Mouse (Mus musculus) WW6 (cell line): Measurements from ENCODE around the gene Rbpj.

ENCODE experiments used
- DNase-seq: peaks from one replicate; pipeline ENCODE4 v3.0.0-alpha.2; 2013; ENCODE audit warnings: low read depth, low spot score

The Rbpj gene

GRCm38 (mm10) chr5:53551394-53551793 lies 85.4 kb downstream of the Rbpj start:
- no peak for DNase-seq

GRCm38 (mm10) chr5:53551910-53552309 lies 86.0 kb downstream of the Rbpj start:
- no peak for DNase-seq

DNA sequence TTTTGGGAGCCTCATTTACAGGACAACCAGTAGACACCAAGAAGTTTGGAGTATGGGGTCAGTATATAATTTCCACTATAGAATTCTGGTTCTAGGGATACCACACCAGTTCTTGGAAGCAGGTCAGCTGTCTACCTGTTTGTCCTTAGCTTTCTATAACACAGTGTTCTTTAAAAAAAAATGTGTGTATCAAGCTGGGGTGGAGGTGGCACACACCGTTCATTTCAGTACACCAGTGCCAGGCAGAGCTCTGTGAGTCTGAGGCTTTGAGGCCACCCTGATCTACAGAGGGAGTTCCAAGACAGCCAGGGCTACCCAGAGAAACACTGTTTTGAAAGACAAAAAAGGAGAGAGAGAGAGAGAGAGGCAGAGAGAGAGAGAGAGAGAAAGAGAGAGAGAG lies 87.3 kb downstream of the Rbpj start:
- no peak for DNase-seq

DNA sequence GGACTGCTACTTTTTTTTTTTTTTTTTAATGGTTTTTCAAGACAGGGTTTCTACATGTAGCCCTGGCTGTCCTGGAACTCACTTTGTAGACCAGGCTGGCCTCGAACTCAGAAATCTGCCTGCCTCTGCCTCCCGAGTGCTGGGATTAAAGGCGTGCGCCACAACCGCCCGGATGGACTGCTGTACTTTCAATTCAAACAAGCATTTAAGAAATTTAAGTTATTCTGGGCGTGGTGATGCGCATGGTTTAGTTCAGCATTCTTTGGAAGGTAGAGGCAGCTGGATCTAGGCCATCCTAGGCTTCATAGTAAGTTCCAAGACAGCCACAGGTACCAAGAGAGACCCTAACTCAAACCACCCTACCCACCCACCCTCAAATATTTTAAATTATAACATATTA lies 88.2 kb downstream of the Rbpj start:
- DNase-seq, result no peak

GRCm38 (mm10) chr5:53554926-53555325 lies 89.0 kb downstream of the Rbpj start:
- DNase-seq, result no peak

DNA sequence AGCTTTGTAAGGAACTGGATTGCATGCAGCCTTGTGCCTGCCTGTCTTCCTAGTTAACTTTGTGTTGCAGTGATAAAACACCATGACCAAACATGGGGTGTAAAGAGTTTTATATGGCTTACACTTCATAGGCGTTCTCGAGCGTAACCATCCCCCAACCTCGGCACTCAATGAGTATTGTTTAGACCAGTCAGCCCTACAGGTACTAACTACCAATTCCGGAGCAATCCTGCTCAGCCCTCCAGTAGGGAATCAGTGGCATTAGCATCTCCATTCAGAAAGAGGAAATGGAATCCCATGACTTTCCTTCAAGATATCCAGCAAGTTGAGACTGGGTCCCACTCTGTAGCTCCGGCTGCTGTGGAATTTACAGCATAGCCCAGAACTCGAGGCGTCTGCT lies 89.5 kb downstream of the Rbpj start:
- peak; percentile 87 for DNase-seq

DNA sequence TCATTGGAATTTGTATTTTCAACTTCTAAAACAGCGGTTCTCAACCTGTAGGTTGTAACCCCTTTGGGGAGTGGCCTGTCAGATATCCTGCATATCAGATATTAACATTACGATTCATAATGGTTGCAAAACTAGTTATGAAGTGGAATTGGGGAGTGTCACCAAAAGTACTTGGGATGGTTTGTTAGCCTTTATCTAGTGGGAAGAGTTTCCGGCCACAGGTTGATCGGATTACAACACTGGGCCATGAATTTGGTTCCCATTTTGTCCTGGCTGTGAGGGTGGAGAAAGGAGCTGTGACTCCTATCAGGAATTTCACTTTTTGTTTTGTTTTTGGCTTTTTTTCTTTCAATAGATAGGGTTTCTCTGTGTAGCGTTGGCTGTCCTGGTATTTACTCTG lies 90.0 kb downstream of the Rbpj start:
- DNase-seq, result no peak

- no peak for DNase-seq
Observed at GRCm38 (mm10) chr5:53557544-53558260, 91.8 kb downstream of the Rbpj start.

GRCm38 (mm10) chr5:53561160-53561559 lies 95.2 kb downstream of the Rbpj start:
- DNase-seq, result no peak

- no peak for DNase-seq
Observed at GRCm38 (mm10) chr5:53564309-53564708, 98.4 kb downstream of the Rbpj start.

DNA sequence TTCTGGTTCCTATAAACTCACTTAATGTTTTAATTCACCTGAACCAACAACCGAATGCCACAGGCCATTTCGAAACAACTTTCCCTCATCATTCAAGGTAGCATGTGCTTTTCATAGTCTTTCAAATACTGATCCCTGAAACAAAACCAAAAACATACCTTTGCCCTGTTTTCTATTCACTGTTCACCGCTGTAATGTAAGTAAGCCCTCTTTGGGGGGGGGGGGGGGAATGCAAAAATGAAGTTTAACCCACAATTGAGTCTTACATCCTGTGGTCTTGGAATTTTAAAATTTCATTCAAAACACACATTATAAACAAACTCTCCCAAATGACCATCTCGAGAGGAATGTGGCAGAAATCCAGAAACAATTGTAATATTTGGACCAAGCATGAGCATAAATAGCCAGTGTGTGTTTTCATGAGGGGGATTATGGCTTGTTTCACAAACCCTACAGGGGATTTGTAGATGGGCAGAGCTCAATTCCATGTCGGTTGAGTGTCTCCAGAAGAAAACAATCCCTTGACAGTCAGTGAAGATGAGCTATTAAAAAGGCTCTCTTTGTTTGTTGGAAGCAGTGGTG lies 99.4 kb downstream of the Rbpj start:
- no peak for DNase-seq

DNA sequence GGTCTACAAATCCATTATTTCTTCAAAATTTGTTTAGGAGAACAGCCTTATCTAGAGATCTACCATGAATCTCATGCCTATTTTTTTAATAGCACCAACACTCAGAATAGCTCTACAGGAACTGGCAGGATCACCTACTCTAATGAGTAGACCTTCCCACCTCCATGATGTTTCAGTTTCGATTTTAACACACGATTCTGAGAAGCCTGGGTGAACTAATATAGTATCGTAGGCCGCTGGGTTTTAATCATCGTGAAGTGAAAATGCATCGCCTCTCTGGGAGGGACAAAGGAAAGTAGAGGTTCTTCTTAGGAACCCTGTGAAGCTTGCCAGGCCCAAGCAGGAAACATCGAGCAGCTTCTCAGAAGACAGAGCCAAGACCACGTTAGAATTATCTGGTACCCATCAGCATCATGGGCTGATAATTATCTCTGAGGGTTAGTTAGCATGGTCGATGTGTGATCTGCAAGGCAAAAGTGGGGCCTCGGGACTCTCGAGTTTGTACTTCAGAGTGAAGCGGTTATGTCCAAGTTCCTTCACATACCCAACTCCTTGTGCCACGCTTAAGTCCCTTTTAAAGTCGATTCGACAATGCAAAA lies 100.6 kb downstream of the Rbpj start:
- no peak for DNase-seq

GRCm38 (mm10) chr5:53572496-53572895 lies 106.5 kb downstream of the Rbpj start:
- no peak for DNase-seq

DNA sequence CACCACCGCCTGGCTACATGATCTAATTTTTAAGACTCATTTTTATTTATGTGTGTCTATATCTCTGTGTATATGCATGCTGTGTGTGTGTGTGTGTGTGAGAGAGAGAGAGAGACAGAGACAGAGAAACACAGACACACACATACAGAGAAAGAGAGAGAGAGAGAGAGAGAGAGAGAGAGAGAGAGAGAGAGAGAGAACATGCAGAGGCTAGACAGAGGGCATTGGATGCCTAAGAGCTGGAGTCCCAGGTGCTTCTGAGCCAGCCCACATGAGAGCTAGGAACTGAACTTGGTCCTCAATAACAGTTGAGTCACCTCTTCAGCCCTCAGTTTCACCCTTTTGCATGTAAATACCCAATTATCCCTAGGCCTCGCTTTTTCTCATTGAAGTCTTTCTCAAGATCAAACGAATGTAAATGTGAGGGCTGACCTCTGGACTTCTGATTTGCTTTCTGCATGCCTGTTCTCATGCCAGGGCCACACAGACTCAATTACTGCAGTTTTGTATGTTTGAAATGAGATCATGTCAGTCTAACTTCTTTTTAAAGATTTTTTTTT lies 109.0 kb downstream of the Rbpj start:
- DNase-seq, result no peak

GRCm38 (mm10) chr5:53577272-53577889 lies 111.4 kb downstream of the Rbpj start:
- no peak for DNase-seq

GRCm38 (mm10) chr5:53584069-53584767 lies 118.3 kb downstream of the Rbpj start:
- no peak for DNase-seq

DNA sequence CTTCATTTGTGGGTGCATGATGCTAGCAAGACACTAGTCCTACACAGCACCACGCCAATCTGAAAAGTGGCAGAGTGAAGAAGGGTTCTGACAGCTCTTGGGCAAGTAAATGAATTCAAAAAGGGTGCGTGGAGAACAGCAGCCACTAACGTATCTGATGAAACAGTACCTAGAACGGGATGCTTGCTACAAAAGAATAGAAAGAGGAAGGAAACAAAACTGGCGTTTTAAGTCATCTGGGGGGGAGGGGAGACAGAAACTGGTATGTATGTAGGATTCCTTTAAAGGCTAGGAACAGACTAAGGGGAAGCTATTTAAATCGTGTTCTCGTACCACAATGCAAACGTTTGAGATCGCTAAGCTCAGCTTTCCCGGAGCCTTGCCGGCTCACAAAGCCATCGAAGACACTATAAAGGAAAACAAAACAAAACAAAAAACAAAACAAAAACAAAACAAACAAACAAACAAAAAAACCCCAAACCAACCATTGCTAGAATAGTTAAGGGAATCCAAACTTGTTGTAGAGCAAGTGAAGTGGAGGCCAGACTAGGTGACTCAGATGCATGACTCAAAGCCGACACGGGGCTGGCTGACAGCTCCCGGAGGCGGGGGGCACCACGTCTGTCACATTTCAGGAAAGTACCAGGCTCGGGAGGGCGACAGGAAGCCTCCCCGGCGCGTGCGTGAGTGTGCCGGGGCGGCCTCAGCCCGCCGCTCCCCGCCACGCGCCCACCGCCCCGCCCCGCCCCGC lies 122.6 kb downstream of the Rbpj start:
- DNase-seq, result no peak

- peak; percentile 97 for DNase-seq
Observed at GRCm38 (mm10) chr5:53589172-53589960, 123.4 kb downstream of the Rbpj start.

- DNase-seq, result peak; percentile 85
Observed at GRCm38 (mm10) chr5:53590179-53590765, 124.3 kb downstream of the Rbpj start.
